Mouse (Mus musculus) intestine, embryonic 15.5 days (tissue): ENCODE measurements around the gene Thra. TPM values are rescaled to one million over a fixed set of nuclear protein-coding genes. Genes with fewer than 3 reads are reported as not detected.

Experiments used
- ATAC-seq: fragments of 200-750 bp; cut with Nextera tagmentation; 2 replicates; pipeline ENCODE4 v1.8.0; 2017; ENCODE audit warnings: moderate TSS enrichment, moderate library complexity
- H3K27ac ChIP-seq: fragments of 300-500 bp; sonication (generic); 2 replicates; pipeline ENCODE4 v1.5.1; 2015; ENCODE audit warnings: mild to moderate bottlenecking, inconsistent platforms
- H3K27me3 ChIP-seq: fragments of 300-500 bp; sonication (generic); replicated peaks from 2 replicates; pipeline ENCODE4 v1.6.1; 2015; ENCODE audit warnings: inconsistent platforms
- H3K36me3 ChIP-seq: fragments of 300-500 bp; sonication (generic); 2 replicates; pipeline ENCODE4 v1.6.1; 2015; ENCODE audit warnings: inconsistent platforms
- H3K4me1 ChIP-seq: fragments of 300-500 bp; sonication (generic); replicated peaks from 2 replicates; pipeline ENCODE4 v1.6.1; 2015; ENCODE audit warnings: inconsistent platforms
- H3K4me2 ChIP-seq: fragments of 300-500 bp; sonication (generic); replicated peaks from 2 replicates; pipeline ENCODE4 v1.6.1; 2015; ENCODE audit warnings: mild to moderate bottlenecking, inconsistent platforms
- H3K4me3 ChIP-seq: fragments of 300-500 bp; sonication (generic); replicated peaks from 2 replicates; pipeline ENCODE4 v1.5.1; 2015; ENCODE audit warnings: inconsistent platforms
- H3K9ac ChIP-seq: fragments of 300-500 bp; sonication (generic); 2 replicates; pipeline ENCODE4 v1.6.1; 2015; ENCODE audit warnings: inconsistent platforms
- H3K9me3 ChIP-seq: fragments of 300-500 bp; sonication (generic); 2 replicates; pipeline ENCODE4 v1.6.1; 2016; ENCODE audit warnings: inconsistent platforms
- WGBS: fragments of 180-500 bp; shearing (Covaris S2); methylation state at CpG from one replicate; pipeline ENCODE4 v1.1.7; 2015; 5-methylcytosine and 5-hydroxymethylcytosine counted together
- polyA plus RNA-seq: library from polyadenylated mRNA; unstranded; fragments of >200 nt; fragmentation: Nextera tagmentation; extraction: Ambion mirVana; gene quantifications from 2 replicates; pipeline ENCODE4 v1.2.1, GENCODE M21; 2015

The Thra gene
- polyA plus RNA-seq, 1 experiment from 2014 or later = 42.7 TPM

GRCm38 (mm10) chr11:98782651-98783235 is 42.3 kb downstream of the Thra start:
- Histone ChIP-seq H3K9me3 (no peaks in the 10 kb centered on the region), H3K9ac (peak overlapping the region; percentile 50), H3K4me1 (peaks cover 60% of the 10 kb centered on the region), H3K36me3 (no peaks in the 10 kb centered on the region), H3K27me3 (no peaks in the 10 kb centered on the region), H3K4me2 (peak overlapping the region; percentile 60), H3K27ac (peak overlapping the region; percentile 97), H3K4me3 (peak overlapping the region; percentile 32)
- no peak for ATAC-seq
- WGBS = 8% methylated on average over 17 of the region's 17 CpGs

GRCm38 (mm10) chr11:98783236-98783696 is 42.8 kb downstream of the Thra start:
- Histone ChIP-seq H3K36me3 (no peaks in the 10 kb centered on the region), H3K4me3 (peak overlapping the region; percentile 32), H3K27me3 (no peaks in the 10 kb centered on the region), H3K4me1 (peaks cover 61% of the 10 kb centered on the region), H3K4me2 (peak overlapping the region; percentile 60), H3K9ac (peak overlapping the region; percentile 50), H3K27ac (peak overlapping the region; percentile 97), H3K9me3 (no peaks in the 10 kb centered on the region)
- peak; percentile 83 for ATAC-seq
- under 1% methylated on average over 20 of the region's 20 CpGs for WGBS

DNA sequence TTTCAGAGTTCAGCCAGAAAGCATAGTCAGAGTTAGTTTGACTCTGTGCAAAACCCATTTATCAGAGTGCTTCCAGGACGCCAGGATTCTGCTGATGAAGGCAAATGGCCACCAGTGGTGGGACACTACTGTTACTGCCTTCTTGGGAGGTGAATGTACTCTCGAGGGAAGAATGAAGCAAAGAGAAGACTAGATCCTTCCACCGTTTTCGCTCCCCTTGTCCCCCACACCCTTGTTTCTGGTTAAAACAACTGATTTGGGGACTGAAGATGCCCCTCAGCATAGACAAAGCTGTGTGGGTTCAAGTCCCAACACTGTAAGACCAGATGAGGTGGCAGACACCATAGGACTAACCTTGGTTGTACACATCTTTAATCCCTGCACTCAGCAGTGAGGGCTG is 43.7 kb downstream of the Thra start:
- H3K9me3 ChIP-seq = no peaks in the 10 kb centered on the region
- H3K4me3 ChIP-seq = no peak overlapping the region
- peaks cover 66% of the 10 kb centered on the region for H3K4me1 ChIP-seq
- peak overlapping the region; percentile 97; the same call in 1 of the 2 replicates for H3K27ac ChIP-seq
- peak overlapping the region; percentile 60; the same call in 1 of the 2 replicates for H3K4me2 ChIP-seq
- no peak for ATAC-seq
- H3K36me3 ChIP-seq = no peaks in the 10 kb centered on the region
- 72% methylated on average over 4 of the region's 4 CpGs for WGBS
- H3K27me3 ChIP-seq = no peaks in the 10 kb centered on the region
- H3K9ac ChIP-seq = 0 out of 2 replicates have a peak overlapping the region, but pooled peaks have one; percentile 50

- Histone ChIP-seq H3K4me1 (peaks cover 71% of the 10 kb centered on the region), H3K9me3 (no peaks in the 10 kb centered on the region), H3K9ac (peak overlapping the region; percentile 26; the same call in 1 of the 2 replicates), H3K27me3 (no peaks in the 10 kb centered on the region), H3K4me2 (no peak overlapping the region), H3K36me3 (no peaks in the 10 kb centered on the region), H3K4me3 (no peak overlapping the region), H3K27ac (peak overlapping the region; percentile 93)
- no peak for ATAC-seq
- WGBS = 61% methylated on average over 10 of the region's 10 CpGs
Observed at GRCm38 (mm10) chr11:98785214-98785613, 44.8 kb downstream of the Thra start.

DNA sequence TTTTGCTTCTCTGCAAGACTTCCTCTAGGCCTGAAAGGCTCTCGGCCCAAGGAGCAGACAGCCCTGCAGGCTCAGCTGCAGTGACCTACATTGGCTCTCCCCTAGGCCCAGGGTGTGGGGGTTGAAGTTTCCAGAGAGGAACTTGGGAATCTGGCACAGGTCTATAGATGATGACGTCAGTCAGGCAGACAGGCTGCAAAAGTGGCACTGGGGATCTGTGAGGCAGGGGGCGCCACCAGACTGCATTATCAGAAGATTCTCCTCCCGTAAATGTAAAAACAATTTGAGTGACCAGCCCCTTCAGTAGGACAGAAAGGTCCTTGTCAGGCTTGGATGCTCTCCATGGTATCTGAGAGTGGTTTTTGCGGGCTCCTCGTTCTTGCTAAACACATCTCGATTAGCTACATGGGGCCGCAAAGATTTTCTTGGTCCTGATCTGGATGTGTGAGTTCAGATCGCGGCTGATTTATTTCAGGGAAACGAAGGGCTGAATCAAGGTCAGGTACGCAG is 45.4 kb downstream of the Thra start:
- H3K4me1 ChIP-seq = peaks cover 71% of the 10 kb centered on the region
- peak overlapping the region; percentile 93 for H3K27ac ChIP-seq
- 10% methylated on average over 12 of the region's 12 CpGs for WGBS
- H3K4me3 ChIP-seq = 0 out of 2 replicates have a peak overlapping the region, but pooled peaks have one; percentile 3
- ATAC-seq = no peak
- peak overlapping the region; percentile 26 for H3K9ac ChIP-seq
- no peaks in the 10 kb centered on the region for H3K9me3 ChIP-seq
- no peaks in the 10 kb centered on the region for H3K27me3 ChIP-seq
- H3K36me3 ChIP-seq = no peaks in the 10 kb centered on the region
- peak overlapping the region; percentile 57 for H3K4me2 ChIP-seq

- ATAC-seq = peak; percentile 70
- H3K36me3 ChIP-seq = no peaks in the 10 kb centered on the region
- peak overlapping the region; percentile 26; the same call in 1 of the 2 replicates for H3K9ac ChIP-seq
- peak overlapping the region; percentile 93 for H3K27ac ChIP-seq
- peaks cover 69% of the 10 kb centered on the region for H3K4me1 ChIP-seq
- peak overlapping the region; percentile 57 for H3K4me2 ChIP-seq
- no peaks in the 10 kb centered on the region for H3K9me3 ChIP-seq
- H3K4me3 ChIP-seq = 0 out of 2 replicates have a peak overlapping the region, but pooled peaks have one; percentile 3
- no peaks in the 10 kb centered on the region for H3K27me3 ChIP-seq
- 2% methylated on average over 14 of the region's 15 CpGs for WGBS
Observed at GRCm38 (mm10) chr11:98786359-98787214, 46.1 kb downstream of the Thra start.

DNA sequence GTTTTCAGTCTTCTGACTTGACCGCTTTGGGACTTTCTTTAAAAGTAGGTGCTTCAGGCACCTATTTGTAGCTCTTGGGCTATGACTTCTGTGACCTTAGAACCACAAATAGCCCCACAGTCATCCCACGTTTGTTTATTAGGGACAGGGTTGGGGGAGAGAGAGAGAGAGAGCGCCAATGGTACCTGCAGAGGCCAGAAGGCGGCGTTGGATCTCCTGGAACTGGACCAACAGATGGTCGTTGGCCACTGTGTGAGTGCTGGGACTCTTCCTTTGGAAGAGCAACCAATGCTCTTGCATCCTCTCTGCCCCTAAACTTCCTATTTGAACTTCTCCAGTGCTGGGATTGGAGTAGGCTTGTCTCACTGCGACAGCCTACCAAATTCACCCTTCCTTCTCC is 46.8 kb downstream of the Thra start:
- peak overlapping the region; percentile 57; the same call in 1 of the 2 replicates for H3K4me2 ChIP-seq
- no peak overlapping the region for H3K9ac ChIP-seq
- H3K27ac ChIP-seq = peak overlapping the region; percentile 93
- H3K27me3 ChIP-seq = no peaks in the 10 kb centered on the region
- 19% methylated on average over 7 of the region's 7 CpGs for WGBS
- no peaks in the 10 kb centered on the region for H3K9me3 ChIP-seq
- H3K4me1 ChIP-seq = peaks cover 62% of the 10 kb centered on the region
- no peaks in the 10 kb centered on the region for H3K36me3 ChIP-seq
- no peak overlapping the region for H3K4me3 ChIP-seq
- ATAC-seq = no peak

GRCm38 (mm10) chr11:98787691-98788090 is 47.3 kb downstream of the Thra start:
- H3K36me3 ChIP-seq = no peaks in the 10 kb centered on the region
- WGBS = 86% methylated on average over 1 of the region's 1 CpGs
- no peak overlapping the region for H3K4me3 ChIP-seq
- no peak overlapping the region for H3K9ac ChIP-seq
- H3K27me3 ChIP-seq = no peaks in the 10 kb centered on the region
- no peak for ATAC-seq
- peak overlapping the region; percentile 93; the same call in 1 of the 2 replicates for H3K27ac ChIP-seq
- no peak overlapping the region for H3K4me2 ChIP-seq
- peaks cover 58% of the 10 kb centered on the region for H3K4me1 ChIP-seq
- H3K9me3 ChIP-seq = no peaks in the 10 kb centered on the region

DNA sequence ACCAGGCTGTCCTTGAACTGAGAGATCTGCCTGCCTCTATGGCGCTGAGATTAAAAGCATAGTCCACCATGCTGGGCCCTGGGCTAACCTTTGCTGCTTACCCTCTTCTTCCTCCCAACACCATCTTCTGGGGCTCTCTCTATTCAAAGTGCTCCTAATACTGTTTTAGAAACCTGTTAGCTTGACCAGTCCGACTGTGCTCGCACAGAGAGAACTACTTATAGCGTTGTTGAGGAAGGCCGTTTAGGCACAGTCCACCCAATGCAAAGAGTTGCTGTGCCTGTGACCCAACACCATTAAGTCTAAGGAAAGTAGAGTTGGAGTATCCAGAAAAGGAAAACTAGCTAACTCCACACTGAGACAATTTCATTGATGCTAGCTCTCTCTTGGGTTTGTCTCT is 47.7 kb downstream of the Thra start:
- Histone ChIP-seq H3K4me3 (no peak overlapping the region), H3K4me1 (peaks cover 54% of the 10 kb centered on the region), H3K9me3 (no peaks in the 10 kb centered on the region), H3K27ac (peak overlapping the region; percentile 81), H3K36me3 (no peaks in the 10 kb centered on the region), H3K4me2 (0 out of 2 replicates have a peak overlapping the region, but pooled peaks have one; percentile 79), H3K9ac (no peak overlapping the region), H3K27me3 (no peaks in the 10 kb centered on the region)
- no peak for ATAC-seq
- WGBS = 87% methylated on average over 5 of the region's 5 CpGs

- Histone ChIP-seq H3K9me3 (no peaks in the 10 kb centered on the region), H3K4me2 (peak overlapping the region; percentile 79), H3K27ac (peak overlapping the region; percentile 81), H3K27me3 (no peaks in the 10 kb centered on the region), H3K4me3 (peak overlapping the region; percentile 42), H3K4me1 (peaks cover 51% of the 10 kb centered on the region), H3K9ac (peak overlapping the region; percentile 51), H3K36me3 (no peaks in the 10 kb centered on the region)
- peak; percentile 82 for ATAC-seq
- 10% methylated on average over 17 of the region's 18 CpGs for WGBS
Observed at GRCm38 (mm10) chr11:98788550-98789218, 48.2 kb downstream of the Thra start.

DNA sequence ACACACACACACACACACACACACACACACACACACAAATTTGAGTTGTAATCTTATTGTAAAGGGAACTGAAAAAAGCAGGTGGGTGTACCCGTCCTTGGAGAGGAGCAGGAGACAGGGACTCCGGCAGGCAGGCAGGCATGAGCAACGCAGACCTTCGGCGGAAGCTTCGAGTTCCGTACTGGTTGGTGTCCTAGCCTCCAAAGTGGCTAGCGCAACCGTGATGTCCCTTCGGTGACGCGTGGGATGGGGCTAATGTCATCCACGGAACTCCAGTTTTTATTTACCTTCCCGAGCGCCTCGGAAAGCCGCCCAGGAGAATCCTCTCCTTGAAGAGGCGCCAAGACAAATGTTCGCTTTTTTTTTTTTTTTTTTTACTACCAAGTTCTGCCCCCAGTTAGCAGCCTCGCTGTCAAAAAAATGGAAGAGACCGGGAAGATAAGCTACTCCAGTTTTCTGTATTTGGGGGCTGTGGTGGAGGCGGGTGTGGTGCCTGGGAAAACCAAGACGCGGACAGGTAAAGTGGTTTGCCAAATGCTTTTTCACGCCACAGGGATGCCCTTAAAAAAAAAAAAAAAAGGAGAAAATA is 48.9 kb downstream of the Thra start:
- Histone ChIP-seq H3K36me3 (no peaks in the 10 kb centered on the region), H3K4me1 (peaks cover 48% of the 10 kb centered on the region), H3K9ac (peak overlapping the region; percentile 51), H3K27me3 (no peaks in the 10 kb centered on the region), H3K9me3 (no peaks in the 10 kb centered on the region), H3K4me2 (peak overlapping the region; percentile 79), H3K4me3 (peak overlapping the region; percentile 42), H3K27ac (peak overlapping the region; percentile 81)
- under 1% methylated on average over 25 of the region's 25 CpGs for WGBS
- ATAC-seq = no peak
